Mouse (Mus musculus) MN1 (cell line): ENCODE measurements at regions not wholly inside any gene's neighbourhood (a gene's known extent, or its start where the extent isn't known, plus 50 kb on each side); places are given as distances from the start of the nearest gene placed in this dataset.

Source experiments
- DNase-seq: peaks from one replicate; pipeline ENCODE4 v3.0.0-alpha.2; 2016; ENCODE audit warnings: low spot score

DNA sequence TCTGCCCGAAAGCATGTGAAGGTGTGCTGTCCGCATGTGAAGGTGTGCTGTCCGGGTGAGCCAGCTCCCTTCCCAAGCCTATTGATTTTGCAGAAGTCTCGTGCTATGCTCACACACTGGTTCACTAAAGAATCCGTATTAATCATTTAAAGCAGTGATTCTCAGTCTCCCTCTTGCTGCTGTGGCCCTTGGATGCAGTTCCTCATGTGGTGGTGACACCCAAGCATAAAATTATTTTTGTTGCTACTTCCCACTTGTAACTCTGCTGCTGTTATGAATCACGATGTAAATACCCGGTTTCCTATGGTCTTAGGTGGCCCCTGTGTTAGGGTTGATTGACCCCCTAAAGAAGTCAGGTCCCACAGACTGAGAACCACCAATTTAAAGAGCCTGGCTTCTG lies 55.7 kb upstream of the Emb start:
- no peak for DNase-seq

DNA sequence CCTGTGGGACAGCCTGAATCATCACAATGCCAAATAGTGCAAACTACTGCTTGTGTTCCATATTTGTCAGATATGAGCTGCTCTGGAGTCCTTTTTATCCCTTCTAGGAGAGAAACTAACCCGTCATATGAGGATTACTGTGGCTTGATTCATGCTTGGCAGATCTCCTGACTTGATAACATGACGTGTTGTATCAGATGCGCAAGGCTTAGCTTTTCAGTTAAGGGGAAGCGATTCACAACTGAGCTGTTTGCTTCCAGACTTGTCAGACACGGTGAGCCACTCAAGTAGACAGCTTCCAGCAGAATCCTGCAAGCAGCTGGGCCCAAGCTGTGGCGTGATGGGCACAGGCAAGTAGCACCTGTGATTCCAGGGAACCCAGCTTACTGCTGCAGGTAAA lies 64.5 kb upstream of the Emb start:
- peak; percentile 86 for DNase-seq

DNA sequence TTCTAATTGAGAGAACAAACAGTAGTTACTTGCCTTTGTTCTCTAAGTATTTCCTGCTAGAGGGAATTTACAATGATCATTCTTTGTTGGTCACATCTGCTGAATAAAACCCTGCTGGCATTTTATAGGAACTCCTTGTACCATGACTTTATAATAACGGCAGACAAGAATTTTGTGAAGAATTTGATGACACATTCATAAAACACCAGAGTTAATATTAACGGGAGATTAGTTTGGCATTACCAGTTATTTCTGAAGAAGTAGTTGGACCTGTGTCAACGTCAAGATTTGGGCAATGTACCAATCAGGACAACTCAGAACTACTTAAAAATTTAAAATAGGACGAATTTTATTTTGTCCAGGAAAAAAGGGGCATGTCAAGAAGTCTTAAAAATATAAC lies 65.1 kb upstream of the Emb start:
- no peak for DNase-seq

DNA sequence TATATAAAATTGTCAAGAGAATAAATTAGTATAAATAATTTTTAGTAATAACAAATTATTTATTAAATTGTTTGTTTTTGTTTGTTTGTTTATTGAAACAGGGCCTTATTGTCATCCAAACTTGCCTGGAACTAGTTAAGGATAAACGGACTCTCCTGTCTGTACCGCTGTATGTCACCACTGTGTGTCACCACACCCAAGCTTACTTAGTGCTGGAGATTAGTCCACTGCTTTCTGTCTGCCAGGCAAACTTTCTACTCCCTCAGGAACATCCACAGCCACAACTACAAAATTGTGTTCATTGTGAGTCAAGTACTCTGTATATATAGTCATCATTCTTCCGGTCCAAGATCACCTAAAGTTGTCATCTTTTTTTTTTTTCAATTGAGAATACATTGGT lies 74.0 kb upstream of the Emb start:
- DNase-seq: no peak

DNA sequence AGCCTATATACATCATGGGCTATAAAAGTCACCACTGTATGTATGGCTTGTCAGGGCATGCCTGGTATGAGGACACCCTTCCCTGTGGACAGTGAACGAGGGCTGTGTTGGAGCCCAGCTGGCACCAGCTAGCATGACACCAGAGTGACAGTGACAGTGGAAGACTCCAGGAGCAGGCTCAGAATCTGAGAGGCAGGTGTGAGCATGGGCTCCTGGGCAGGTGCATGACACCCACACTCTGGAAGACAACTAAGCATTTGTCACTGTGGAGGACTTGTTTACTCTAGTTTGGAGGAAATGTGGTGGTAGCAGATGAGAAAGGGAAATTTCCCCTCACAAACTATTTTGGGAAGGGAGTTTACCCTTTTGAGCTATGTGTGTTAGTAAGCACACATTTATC lies 76.2 kb upstream of the Emb start:
- no peak for DNase-seq

DNA sequence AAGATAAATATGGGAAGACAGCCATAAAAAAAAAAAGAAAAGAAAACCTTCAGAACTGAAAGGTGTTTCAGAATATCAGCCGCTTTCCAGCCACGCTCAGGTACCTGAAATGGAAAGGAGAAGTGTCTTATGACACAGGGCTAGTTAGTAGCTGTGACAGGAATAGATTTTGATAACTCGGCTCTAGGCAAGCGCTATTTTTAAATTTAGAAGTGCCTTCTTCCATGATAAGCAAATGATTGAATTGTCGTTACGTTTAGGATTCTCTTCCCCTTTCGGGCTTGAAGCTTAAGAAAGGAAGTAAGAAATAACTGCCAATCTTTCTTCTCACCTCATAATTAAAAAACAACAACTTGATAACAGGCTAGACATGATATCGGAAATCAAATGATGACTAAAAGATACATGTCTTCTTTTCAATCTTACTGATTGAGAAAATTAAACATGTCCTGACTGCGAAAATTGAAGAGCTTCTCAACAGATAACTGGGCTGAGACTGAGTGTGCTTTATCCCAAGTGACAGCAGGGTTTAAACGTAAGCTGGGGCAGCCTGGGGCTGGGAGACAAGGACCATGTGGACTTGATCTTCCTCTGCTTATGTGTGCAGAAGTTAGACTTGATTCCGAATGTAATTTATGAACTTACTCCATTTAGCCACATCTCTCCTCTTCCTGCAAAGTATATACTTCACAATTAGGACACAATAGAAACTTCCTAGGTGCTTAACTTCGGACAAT lies 80.4 kb upstream of the Emb start:
- DNase-seq: no peak

DNA sequence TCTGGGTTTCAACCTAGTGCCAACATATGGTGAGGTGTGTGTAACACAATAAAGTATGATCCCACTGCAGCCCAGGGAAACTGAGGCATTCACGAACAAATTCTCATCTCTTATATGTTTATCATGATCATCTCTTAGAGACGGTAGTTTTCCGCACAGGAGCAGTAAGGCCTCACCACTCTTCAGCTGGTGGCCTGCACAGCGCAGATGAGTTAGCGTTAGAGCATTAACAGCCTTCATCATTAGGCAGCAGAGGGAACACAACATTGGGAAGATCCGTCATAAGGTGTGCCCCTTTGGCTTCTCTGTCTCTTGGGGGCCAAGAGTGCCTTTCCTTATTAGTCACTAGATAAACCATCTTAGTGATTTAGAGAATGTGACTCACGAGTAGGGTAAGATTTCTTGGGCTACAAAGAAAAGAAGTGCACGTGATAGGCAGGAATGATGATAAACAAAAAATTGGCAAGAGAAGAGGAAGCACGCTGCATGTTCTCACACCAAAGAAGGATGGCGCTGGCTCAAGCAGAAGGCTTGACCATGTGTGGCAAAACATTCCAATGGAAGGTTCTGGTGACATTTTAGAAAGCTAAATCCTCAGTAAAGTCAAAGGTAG lies 81.1 kb upstream of the Emb start:
- no peak for DNase-seq

DNA sequence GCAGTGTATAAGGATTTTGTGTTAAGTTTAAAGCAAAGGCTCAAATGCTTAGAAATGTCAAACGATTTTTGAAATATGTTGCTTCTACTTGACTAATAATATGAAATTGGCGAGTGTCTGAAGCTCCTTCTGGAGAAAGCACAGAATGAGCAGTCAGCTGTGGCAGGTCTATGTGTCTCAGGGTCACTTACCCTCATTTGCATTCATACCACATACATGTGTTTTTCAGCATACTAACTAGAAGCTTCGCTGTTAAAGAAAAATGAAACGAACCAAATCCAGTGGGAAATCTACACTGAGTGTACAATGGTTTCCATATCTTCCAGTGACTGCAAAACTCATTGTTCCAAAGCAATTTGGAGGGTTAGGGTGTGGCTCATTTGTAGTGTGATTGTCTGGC lies 88.7 kb upstream of the Emb start:
- DNase-seq: no peak

DNA sequence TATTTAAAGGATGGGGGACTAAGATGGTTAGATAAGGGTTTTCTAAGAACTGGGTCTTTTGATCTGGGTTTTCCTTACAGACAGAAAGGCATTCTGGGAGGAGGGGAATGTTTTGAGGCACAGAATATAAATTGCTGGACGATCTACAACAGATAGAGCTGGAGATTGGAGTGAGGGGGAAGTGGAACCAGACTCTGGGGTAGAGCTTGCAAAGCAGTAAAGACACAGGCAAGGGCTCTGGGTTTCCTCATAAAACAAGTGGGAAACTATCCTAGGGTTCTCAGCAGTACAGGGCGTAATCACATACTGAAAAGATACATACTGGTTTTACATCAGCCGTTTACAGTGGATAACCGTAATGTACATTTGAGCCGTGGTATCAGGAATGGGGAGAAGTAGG lies 89.5 kb upstream of the Parp8 start:
- no peak for DNase-seq

DNA sequence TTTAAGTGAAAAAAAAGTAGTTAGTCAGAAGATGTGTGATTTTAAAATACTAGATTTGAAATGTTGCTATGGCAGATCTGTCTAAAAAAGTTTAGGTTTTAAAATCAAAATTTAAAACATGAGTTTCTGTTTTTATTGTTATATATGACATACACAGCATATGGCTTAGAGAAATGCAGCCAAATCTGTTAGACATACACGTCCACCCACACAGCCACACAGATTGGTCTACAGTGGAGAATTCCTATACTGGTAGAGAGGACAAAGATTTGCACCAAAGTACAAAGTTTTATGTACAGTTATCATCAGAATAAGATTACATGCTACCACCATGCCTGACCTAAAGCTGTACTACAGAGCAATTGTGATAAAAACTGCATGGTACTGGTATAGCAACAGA lies 87.1 kb upstream of the Parp8 start:
- DNase-seq: no peak

DNA sequence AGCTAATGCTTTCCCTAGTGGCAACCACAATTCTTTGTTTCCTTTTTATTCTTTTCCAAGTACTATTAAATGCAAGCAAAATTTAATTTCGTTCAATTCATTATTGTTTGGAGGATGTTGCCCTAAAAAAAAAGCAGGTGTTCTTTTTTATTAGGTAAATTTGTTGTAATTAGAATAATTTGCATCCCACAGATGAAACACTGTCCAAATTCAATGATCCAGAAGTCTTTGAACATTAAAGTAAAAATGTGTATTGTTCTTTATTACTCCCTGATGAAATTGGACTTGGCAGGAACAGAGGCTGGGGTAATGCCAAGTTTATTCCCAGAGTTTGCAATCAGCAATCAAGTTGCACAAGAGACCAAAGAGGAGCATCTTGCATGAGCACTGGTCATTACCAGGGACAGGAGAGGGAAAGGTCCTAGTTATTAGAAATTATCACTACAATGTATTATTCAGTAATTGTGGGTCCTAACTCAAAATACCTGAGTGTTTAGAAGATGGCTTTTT lies 79.9 kb upstream of the Parp8 start:
- DNase-seq: peak; percentile 56

DNA sequence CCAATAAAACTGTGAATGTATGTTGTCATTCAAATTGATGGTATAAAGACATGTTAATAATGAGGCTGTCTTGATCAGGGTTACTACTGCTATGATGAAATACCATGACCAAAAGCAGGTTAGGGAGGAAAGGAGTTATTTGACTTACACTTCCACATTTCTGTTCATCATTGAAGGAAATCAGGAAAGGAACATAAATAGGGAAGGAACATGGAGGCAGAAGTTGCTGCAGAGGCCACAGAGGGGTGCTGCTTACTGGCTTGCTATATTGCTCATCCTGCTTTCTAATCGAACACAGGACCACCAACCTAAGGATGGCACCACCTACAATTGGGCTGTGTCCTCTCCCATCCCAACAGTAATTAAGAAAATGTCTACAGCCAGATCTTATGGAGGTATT lies 69.4 kb upstream of the Parp8 start:
- no peak for DNase-seq

DNA sequence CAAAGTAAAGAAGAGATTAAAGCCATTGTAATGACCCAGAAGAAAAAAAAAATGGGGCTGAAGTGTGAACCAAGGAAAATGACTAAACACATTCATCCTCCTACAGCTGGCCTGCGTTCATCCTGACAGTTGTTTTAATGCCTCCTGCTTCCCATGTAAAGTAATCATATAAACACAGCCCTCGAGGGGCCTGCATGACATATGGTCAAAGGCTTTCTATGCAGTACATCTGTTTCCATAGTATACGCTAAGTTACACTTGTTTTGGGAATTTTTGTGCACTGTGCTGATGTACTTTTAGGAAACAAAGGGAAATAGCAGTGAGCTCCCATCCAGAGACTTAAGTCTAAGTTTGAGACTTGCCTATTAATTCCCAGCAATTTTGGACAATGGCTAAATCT lies 63.3 kb upstream of the Parp8 start:
- DNase-seq: no peak

DNA sequence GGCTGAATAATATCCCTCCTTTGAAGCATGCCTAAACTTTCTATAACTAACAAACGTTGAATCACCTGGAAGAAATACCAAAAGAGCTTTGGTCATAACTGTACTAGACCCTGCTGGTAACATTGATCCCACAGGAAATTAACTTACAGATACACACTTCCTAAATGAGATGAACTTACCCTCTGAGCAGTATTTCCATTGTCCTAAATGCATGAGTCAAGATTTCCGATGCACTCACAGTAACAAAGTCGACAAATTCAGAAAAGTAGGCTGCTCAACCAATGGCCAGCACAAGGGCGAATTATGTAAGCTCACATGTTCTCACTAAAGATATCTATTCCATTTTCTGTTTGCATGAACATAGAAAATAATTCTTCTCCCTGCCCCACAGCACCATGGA lies 57.4 kb upstream of the Parp8 start:
- DNase-seq: no peak

DNA sequence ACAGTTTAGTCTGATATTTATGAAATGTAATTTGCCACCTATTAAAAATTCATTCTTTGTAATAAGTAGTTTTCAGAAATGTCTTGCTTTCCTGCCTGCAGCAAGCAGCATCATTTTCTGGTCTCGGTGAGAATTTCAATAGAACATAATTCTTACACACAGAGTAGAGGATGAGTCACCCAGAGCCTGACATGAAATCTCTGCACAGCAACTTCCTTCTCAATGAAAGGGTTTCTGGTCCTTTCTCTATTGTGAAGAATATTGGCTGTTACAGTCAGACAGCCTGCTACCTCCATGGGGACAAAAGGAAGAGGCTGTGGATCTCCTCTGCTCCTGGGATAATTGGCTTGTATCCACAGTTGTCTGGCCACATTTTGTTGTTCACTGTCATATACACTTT lies 54.0 kb upstream of the Parp8 start:
- DNase-seq: peak; percentile 22
